Mouse (Mus musculus) right cerebral cortex, postnatal 25 days (tissue): ENCODE data around the gene Atp8b2.

Experiments
- DNase-seq: peaks from one replicate; pipeline ENCODE4 v3.0.0; 2022

Gene Atp8b2

GRCm38 (mm10) chr3:89898011-89898410 is 65.3 kb downstream of the Atp8b2 start:
- no peak for DNase-seq

GRCm38 (mm10) chr3:89897204-89897796 is 66.0 kb downstream of the Atp8b2 start:
- no peak for DNase-seq

GRCm38 (mm10) chr3:89896571-89896970 is 66.7 kb downstream of the Atp8b2 start:
- DNase-seq, result no peak

GRCm38 (mm10) chr3:89892517-89893106 is 70.7 kb downstream of the Atp8b2 start:
- DNase-seq, result no peak

- DNase-seq, result no peak
These were observed 71.6 kb downstream of the Atp8b2 start for GRCm38 (mm10) chr3:89891696-89892095.

- DNase-seq, result no peak
These were observed 73.4 kb downstream of the Atp8b2 start for GRCm38 (mm10) chr3:89889841-89890430.
